Mouse (Mus musculus) Muller cell, postnatal 12 days (primary cell): Measurements from ENCODE around the gene Slc24a2.

Source experiments
- DNase-seq: peaks from one replicate; pipeline ENCODE4 v3.0.0-alpha.2; 2015; ENCODE audit errors: inconsistent ontology term

The Slc24a2 gene

GRCm38 (mm10) chr4:87119758-87120157 is 110.5 kb downstream of the Slc24a2 start:
- no peak for DNase-seq

DNA sequence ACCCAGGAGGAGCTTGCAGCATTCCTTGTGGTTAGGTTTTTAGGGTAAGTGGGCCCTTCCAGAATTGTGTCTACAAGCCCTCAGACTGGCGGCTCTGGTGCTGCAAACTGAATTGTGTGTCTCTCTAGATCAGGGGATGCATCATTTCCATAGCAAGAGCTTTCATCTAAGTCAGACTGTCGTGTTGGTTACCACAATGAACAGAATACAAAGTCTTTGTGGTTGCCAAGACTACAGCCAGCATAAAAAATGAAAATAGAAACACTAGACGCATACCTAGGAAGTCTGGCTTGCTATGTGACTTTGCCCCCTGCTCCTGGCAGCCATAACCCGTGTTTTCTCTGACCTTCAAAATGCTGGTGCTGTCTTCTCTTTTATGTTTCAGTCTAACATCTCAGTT is 114.6 kb downstream of the Slc24a2 start:
- DNase-seq = peak; percentile 73

DNA sequence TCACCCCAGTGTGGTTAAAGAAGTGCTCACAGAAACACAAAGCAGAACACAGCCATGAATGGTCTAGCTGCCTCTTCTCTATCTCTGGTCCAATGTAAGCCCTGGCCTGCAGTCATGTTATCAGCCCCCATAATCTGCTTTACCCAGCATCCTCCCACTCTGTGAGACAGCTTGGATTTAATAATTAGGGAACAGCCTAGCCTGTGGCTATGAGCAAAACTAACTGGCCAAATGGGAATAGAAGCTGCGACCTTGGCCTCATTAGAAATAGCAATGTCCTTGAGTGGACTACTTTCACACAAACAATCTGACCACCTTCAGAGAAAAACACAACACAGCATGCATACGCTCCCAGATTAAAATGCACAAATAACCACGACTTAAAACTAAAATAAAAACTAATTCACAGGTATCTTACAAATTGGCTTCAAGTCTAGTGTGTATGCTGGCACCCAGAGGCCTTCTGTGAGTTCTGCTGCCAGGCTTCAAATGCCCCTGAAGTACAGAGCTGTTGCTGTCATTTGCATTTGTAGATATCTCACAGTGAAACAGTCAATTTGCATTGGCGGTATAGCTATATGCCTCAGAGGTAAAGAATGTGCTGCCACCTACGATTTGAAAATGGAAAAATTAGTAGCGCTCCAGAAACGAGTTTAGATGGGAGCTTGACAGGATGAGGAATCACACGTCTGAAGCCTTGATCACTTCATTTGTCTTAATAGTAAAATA is 120.8 kb downstream of the Slc24a2 start:
- DNase-seq = no peak

DNA sequence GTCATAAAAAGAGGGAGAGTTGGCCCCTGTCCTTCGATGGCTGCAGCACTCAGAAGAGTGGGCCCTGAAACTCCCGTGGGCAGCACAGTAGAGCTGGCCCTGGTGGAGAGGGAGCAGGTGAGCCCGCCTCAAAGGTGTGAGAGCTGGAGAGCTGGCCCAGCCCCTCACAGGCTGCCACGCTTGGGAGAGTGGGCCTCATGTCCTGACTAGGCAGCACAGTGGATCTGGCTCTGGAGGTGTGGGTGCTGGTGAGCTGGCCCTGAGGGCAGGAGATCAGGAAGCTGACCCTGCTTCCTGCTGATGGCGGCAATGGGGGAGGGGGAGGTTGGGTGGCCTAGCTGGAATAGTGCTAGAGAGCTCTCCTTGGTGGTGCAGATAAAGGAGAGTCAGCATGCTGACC is 129.3 kb downstream of the Slc24a2 start:
- DNase-seq = no peak

DNA sequence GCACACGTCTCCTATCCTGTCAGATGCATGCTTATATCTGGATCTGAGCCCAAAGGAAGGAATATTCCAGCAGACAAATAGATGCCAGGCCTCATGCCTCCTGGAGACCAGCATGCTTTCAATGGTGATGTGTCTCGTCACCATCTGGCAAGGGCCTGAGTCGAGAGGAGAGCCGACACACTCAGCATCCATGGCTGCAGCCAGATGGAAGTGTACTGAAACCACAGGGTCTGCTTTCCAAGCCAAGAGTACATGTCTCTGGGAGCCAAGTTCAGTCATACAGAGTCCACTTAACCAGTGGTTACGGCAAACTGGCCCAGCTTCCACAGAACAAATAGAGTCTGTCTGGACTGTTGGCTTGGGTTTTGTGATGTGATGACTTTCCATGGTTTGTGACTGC is 134.1 kb downstream of the Slc24a2 start:
- peak; percentile 93 for DNase-seq

GRCm38 (mm10) chr4:87093612-87094011 is 136.7 kb downstream of the Slc24a2 start:
- no peak for DNase-seq

DNA sequence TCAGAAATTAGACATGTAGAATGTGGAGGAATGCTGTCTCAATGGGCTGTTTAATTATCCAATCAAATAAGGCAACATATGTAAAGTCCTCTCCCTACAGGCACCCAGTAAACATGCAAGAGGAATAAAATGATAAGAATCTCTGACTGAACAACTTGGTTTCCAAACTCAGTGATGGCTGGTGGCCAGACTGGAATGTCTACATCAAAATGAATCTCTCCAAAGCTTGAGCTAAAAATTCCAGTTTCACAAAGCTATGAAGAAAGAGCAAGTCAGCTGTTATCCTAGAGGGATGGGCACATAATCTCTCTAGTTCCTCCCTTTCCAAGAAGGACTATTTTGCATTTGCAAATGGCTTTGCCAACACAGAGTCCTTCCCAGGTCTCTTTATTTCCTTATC is 139.4 kb downstream of the Slc24a2 start:
- peak; percentile 33 for DNase-seq

- DNase-seq = no peak
Measured at GRCm38 (mm10) chr4:87088713-87089112, 141.6 kb downstream of the Slc24a2 start.

GRCm38 (mm10) chr4:87087597-87087996 is 142.7 kb downstream of the Slc24a2 start:
- no peak for DNase-seq

DNA sequence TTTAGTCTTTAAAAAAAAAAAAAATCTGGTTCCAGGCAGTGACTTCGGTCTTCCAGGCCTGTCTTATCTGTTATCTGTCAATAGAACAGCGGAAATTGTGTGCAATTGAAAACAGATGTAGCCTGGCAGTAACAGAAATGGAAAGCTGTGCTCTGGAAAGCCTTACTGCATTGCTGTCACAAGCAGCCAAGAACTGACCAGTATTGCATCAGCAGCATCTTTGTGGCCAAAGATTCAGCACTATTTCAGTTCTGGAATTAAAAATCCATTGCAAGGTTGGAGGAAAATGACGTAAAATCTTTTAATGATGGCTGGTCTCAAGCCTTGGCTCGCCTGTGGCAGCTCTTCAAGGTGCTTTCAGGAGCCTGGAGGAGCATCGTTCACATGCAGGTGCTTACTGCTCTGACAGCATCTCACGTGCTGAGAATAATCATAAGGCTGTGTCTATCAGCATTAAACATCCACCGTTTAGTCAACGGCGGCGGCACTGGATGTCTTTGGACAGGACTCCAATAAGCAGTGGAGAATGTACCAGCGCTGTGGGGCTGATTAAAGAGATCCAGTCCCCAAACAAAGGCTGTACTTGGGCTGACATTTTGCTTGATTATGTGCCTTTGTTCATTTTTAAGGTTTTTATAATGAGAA is 143.2 kb downstream of the Slc24a2 start:
- peak; percentile 33 for DNase-seq

GRCm38 (mm10) chr4:87081321-87081720 is 149.0 kb downstream of the Slc24a2 start:
- DNase-seq = no peak

- DNase-seq = no peak
Measured at GRCm38 (mm10) chr4:87079305-87079704, 151.0 kb downstream of the Slc24a2 start.

DNA sequence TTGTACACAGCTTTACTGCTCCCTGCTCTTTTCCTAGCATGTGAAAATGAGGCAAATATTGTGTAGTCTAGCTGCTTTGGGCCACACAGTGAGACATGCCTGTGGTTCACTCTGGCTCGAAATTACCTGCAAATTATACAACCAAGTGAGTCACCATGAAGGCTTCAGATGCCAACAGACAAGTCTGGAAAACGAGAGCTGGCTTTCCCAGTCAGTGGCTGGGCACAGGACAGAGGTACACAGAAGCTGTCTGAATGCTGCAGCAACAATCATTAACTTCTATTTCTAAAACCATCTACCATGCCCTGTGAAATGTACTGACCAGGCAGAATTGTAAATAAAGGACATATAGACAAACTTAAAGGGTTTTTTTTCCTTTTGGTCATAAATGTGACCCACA is 151.6 kb downstream of the Slc24a2 start:
- DNase-seq = peak; percentile 89

DNA sequence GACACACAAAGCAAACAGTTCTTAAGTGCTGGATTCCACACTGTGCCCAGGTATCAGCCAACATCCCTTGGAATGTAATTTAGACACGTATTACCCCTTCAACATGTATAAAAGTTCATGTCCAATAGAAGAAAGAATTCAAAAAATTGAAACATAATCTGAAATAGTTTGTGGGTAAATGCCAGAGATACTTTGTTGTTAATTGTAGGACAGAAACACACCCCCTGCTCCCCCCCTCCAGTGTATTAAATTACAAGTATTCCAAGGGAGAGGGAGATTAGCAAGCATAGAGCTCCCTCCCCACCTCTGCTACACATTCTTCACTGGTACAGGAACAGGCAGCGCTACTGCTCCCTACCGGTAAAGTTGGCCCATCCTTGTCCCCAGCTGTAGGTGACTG is 154.5 kb downstream of the Slc24a2 start:
- DNase-seq = peak; percentile 90

DNA sequence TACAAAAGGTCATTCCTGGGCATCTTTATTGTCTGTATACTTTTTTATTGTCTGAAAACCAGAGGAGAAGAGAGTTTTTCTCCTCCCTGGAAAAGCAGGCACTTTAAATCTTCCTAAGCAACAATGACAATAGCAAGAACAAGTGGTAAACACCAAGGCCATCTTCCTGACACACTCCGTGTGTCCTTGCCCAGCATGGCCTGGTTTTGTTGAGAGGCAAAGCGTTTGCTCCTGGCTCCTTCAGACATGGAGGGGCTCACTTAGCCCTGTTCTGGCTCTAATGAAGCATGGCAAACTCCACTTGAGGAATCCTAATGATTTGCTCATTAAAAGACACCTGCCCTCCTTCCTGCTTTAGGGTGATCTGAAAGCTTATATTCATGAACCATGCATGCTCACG is 162.2 kb downstream of the Slc24a2 start:
- no peak for DNase-seq

DNA sequence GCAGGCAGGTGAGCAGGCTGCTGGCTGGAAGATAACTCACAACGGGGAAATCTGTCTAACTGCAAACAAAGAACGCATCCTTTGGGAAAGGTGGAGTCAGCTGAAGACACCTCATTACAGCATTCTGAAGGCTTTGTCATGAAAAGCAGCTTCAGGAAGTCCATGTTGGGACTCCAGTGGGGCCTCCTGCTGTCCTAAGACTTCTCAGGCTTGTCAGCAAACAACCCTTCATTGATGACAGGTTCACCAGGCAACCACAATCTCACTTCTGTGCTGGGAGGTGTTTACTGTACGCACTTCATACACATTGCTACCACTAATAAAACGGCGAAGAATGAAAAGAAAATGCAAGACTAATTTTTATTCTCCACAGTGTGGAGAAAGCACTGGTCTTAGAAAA is 165.1 kb downstream of the Slc24a2 start:
- no peak for DNase-seq

DNA sequence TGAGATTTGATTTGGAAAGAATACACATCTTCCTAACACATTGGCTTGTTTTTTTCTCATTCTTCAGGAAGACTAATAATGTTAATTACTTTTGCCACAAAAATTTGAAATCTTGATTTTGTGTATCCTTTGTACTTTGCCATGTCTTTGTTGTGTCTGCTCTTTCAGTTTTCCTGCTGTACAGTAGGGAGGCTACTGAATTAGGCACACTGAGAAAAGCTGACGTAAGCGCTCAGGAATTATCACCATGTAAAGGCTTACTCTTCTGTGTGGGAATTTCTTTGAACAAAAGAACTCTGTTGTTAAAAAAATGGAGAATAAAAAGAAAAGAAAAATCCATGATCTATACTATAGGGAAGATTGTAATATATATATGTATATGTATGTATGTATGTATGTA is 165.7 kb downstream of the Slc24a2 start:
- DNase-seq = peak; percentile 63

- no peak for DNase-seq
Measured at GRCm38 (mm10) chr4:87062771-87063253, 167.5 kb downstream of the Slc24a2 start.

GRCm38 (mm10) chr4:87061696-87062095 is 168.6 kb downstream of the Slc24a2 start:
- DNase-seq = no peak

- no peak for DNase-seq
Measured at GRCm38 (mm10) chr4:87057572-87057971, 172.7 kb downstream of the Slc24a2 start.

DNA sequence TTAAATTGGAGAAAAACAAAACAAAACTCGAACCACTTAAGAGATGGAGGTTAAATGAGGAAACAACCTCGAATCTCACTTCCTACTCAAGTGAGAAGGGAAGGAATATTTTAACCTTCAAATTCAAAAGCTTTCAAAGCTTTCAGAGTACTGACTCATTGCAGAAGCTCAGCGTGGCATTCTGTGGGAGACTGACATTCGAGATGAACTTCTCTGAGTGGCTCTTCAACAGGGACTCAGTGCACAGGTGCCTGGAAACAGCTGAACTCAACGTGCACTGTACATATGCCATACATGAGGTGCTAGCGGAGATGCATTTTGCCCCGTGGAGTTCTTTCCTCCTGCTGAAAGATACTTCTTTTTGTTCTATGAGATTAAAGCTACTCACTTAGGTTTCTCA is 174.5 kb downstream of the Slc24a2 start:
- no peak for DNase-seq

DNA sequence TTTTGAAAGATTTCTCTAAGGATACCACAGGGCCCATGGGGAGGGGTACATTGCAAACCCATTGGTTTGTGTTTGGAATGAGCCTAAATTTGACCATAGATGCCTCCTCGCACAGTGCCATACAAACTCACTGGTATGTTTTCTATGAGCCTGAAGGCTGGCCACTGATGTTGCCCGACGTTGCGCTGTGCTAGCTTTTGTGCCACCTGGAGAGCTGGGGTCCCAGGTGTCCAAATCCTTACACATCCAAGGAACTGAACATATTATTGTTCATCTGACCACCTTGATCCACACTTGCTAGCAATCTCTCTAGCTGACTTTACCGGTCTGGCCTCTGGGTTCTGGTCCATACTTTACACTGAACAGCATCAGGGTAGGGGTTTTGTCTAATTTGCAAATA is 177.4 kb downstream of the Slc24a2 start:
- no peak for DNase-seq

DNA sequence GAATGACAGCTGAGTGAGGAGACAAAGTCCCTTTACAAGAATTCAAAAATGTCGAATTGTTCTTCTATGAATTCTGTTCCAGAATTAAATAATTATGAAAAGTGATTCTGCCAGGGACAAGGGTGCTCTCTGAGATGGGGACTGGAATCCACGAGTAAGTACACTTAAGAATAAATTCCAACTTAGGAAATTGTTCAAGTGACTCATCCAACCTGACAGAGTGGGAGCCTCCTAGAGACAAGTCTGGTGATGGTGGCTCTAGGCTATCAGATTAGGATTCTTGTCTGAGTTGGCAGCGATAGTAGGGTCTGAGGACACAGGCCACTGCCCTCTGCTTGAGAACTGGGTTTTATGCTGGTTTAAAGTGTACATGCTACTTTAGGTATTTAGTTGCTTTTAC is 181.2 kb downstream of the Slc24a2 start:
- DNase-seq = no peak
